Mouse (Mus musculus): ENCODE measurements at regions not wholly inside any gene's neighbourhood (a gene's known extent, or its start where the extent isn't known, plus 50 kb on each side); places are given as distances from the start of the nearest gene placed in this dataset.

GRCm38 (mm10) chr7:73191388-73192278, 183.7 kb upstream of the Rgma start:
- TF ChIP-seq POLR2A (IDR thresholded peaks at IDR 0.05; ENCODE audit: insufficient read depth, low read depth, low read length) (no peak), CTCF (IDR thresholded peaks at IDR 0.05; ENCODE audit: insufficient read depth, low read depth, low read length) (no peak)
